Mouse (Mus musculus): ENCODE measurements around the gene Hmgcs2. TPM values are rescaled to one million over a fixed set of nuclear protein-coding genes. Genes with fewer than 3 reads are reported as not detected.

Gene Hmgcs2
- 810 and 857 TPM in 2 replicates for polyA plus RNA-seq (2012; rRNA removed)

DNA sequence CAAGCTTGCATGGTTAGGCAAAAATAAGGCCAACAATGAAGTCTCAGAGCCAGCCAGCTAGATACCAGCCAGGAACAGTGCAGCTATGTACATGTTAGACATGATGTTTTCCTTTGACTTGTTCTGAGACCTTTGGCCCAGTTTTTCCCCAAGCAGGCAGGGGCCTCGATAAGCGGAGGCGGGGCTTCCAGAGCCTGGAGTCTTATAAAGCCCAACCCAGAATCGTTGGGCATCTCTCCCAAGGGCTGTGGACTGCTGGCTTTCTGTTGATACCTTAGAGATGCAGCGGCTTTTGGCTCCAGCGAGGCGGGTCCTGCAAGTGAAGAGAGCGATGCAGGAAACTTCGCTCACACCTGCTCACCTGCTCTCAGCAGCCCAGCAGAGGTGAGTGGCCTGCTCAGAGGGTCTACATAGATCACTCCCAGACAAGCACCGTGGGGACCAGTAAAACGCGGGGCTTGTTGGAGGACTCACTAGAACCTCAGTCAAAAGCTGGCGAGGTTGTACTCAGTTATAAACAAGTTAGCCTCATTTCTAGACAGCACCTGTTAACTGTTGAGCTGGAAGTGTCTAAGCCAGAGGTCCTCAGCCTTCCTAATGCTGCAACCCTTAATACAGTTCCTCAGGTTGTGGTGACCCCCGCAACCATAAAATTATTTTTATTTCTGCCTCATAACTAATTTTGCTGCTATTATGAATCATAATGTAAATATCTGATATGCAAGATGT, at the start of gene Hmgcs2:
Gene Hmgcs2, plus strand, starts transcription at position 232 of the 729 bp plus-strand sequence.

DNA sequence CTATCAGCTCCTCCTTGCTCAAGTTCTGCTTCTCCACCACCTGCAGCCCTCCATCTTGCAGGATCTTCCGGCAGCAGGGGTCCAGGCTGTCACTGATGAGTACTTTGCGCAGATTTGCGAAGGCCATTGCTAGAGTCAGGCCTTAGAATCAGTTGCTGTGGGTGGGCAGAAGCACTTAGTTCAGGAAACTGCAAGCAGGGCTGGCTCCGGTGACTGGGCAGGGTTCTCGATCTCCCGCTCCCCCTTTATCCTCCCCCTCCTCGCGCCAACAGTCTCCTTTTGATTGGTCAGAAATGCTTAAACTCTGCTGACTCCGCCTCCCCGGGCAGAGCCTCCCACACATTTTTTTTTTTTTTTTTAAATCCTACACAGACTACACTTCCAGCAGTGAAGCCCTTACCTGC, 59.5 kb downstream of the Hmgcs2 start, which contains the start of gene Phgdh:
Gene Phgdh, minus strand, starts transcription at position 285 of the 404 bp plus-strand sequence.

Other genes starting within 250 kb of the Hmgcs2 start
- gene Adam30, start 119.8 kb upstream of the Hmgcs2 start, polyA plus RNA-seq (2012; rRNA removed) = 0.01 TPM in 1 of 2 replicates, not detected in the other
- gene Reg4, start 58.3 kb upstream of the Hmgcs2 start, polyA plus RNA-seq (2012; rRNA removed) = 0.07 and 0.13 TPM in 2 replicates
- gene Phgdh, start 59.6 kb downstream of the Hmgcs2 start, polyA plus RNA-seq (2012; rRNA removed) = 78.0 and 91.3 TPM in 2 replicates
- gene Zfp697, start 102.0 kb downstream of the Hmgcs2 start, polyA plus RNA-seq (2012; rRNA removed) = 1.9 and 2.3 TPM in 2 replicates
- not detected in 2 replicates for gene Gm4450, start 176.7 kb downstream of the Hmgcs2 start, polyA plus RNA-seq (2012; rRNA removed)
- 0.12 and 0.20 TPM in 2 replicates for gene Hsd3b4, start 230.1 kb downstream of the Hmgcs2 start, polyA plus RNA-seq (2012; rRNA removed)

Measured in liver, embryonic 18 days (tissue).